Mouse (Mus musculus) MEL (cell line): ENCODE results near the gene Gm12789.

Experiments used
- CTCF ChIP-seq, 3 experiments: IDR thresholded peaks in 2 of 3; conservative IDR thresholded peaks in 1 of 3; 2 replicates each; pipeline ENCODE4 v1.5.1; 2011 to 2012; ENCODE audit warnings: low read length in 3 of 3, low read depth in 2 of 3, mild to moderate bottlenecking in 2 of 3, improper control_type of control experiment in 1 of 3, inconsistent platforms in 1 of 3, mixed read lengths in 1 of 3, moderate library complexity in 1 of 3; ENCODE audit not compliant: control insufficient read depth in 1 of 3, insufficient read depth in 1 of 3, poor library complexity in 1 of 3, severe bottlenecking in 1 of 3
- EP300 ChIP-seq, 2 experiments: IDR thresholded peaks; 2 replicates each; pipeline ENCODE4 v1.6.1; 2011; ENCODE audit warnings: improper control_type of control experiment in 2 of 2, low read length in 2 of 2, low read depth in 1 of 2, mild to moderate bottlenecking in 1 of 2
- NRF1 ChIP-seq: IDR thresholded peaks from 2 replicates; pipeline ENCODE4 v1.6.1; 2014; ENCODE audit warnings: low read depth, mild to moderate bottlenecking, inconsistent platforms, low read length, improper control_type of control experiment, moderate library complexity; ENCODE audit not compliant: poor library complexity, insufficient read depth, severe bottlenecking
- POLR2A ChIP-seq, 2 experiments: IDR thresholded peaks; 2 replicates each; pipeline ENCODE4 v1.6.1; 2011 to 2012; ENCODE audit warnings: low read length in 2 of 2, mild to moderate bottlenecking in 2 of 2, control low read depth in 1 of 2, improper control_type of control experiment in 1 of 2, low read depth in 1 of 2, moderate library complexity in 1 of 2; ENCODE audit not compliant: control insufficient read depth in 1 of 2, insufficient read depth in 1 of 2, poor library complexity in 1 of 2
- TAL1 ChIP-seq: IDR thresholded peaks from 2 replicates; pipeline ENCODE4 v1.6.1; 2012; ENCODE audit warnings: mild to moderate bottlenecking, inconsistent platforms, low read length, moderate library complexity, mixed read lengths
- TCF12 ChIP-seq: IDR thresholded peaks from 2 replicates; pipeline ENCODE4 v1.6.1; 2014; ENCODE audit warnings: low read depth, mild to moderate bottlenecking, inconsistent platforms, low read length, improper control_type of control experiment, moderate library complexity
- USF1 ChIP-seq: IDR thresholded peaks from 2 replicates; pipeline ENCODE4 v1.6.1; 2014; ENCODE audit warnings: low read depth, mild to moderate bottlenecking, inconsistent platforms, low read length, improper control_type of control experiment, moderate library complexity

- TF ChIP-seq CTCF (IDR thresholded peaks at IDR 0.05 in 2 of 3, conservative IDR thresholded peaks at IDR 0.05 in 1 of 3; ENCODE audit: control insufficient read depth in 1 of 3, insufficient read depth in 1 of 3, low read depth in 2 of 3, low read length in 3 of 3, poor library complexity in 1 of 3, severe bottlenecking in 1 of 3): peak; percentile 53 to 87 (median 77)
- TF ChIP-seq POLR2A (IDR thresholded peaks at IDR 0.05; ENCODE audit: control insufficient read depth in 1 of 2, insufficient read depth in 1 of 2, low read depth in 1 of 2, low read length in 2 of 2, poor library complexity in 1 of 2): no peak
- no peak for TF ChIP-seq TCF12
- no peak for TF ChIP-seq TAL1
- TF ChIP-seq USF1: no peak
- TF ChIP-seq EP300 (IDR thresholded peaks at IDR 0.05; ENCODE audit: low read depth in 1 of 2, low read length in 2 of 2): no peak
- TF ChIP-seq NRF1: no peak
Measured at GRCm38 (mm10) chr4:101998267-101998922, 12.0 kb downstream of the Gm12789 start.
